Mouse (Mus musculus): ENCODE measurements around the gene Armc7.

DNA sequence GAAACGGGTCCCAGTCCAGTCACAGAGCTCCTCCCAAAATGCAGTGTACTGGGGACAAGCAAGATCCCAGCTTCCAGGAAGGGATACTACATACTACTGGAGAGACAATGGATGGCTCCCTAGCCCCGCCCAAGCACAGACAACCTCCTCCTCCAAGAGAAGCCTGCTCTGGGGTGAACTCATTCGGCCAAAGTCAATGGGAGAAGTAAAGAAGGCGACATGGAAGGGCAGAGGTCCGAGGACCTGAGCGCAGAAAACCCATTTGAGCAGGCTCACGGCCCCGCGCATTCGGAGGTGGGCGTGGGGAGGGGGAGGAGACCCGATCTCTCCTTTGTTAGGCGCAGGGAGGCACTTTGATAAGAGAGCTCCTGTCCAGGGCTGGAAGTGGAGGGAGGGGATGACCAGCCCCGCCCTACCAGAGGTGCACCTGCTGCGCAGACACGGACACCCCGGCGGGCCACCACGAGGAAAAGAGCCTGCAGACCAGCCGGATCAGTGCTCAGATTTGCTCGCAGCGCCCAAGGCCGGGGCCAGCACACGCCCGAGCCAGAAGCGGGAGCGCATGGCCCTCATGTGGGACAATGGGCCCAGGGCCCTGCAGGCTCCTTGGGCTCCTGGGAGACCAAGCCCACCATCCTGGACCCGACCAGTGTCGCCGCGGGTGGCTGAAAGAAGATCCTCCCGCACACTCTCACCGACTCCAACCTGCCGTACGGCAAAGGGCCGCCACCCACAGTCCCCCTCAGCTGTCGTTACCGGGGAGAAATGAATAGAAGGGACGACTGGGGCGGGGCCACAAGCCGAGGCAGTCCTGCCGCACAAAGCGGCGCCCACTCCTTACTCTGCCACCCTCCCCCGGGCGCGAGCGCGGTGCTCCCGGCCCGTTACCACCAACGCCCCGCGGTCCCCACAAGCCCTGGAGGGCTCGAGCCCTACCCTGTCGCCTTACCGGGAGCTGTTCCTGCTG lies 38.1 kb downstream of the Armc7 start:
- TF ChIP-seq ZNF384 (IDR thresholded peaks at IDR 0.05; ENCODE audit: low read depth, low read length) (no peak), CTCF (conservative IDR thresholded peaks at IDR 0.05 in 1 of 2, IDR thresholded peaks at IDR 0.05 in 1 of 2; ENCODE audit: low read depth in 2 of 2, low read length in 2 of 2) (no peak), JUND (conservative IDR thresholded peaks at IDR 0.05; ENCODE audit: low read depth, low read length) (no peak), RAD21 (IDR thresholded peaks at IDR 0.05; ENCODE audit: low read depth, low read length) (no peak), ETS1 (conservative IDR thresholded peaks at IDR 0.05; ENCODE audit: low read depth, low read length) (no peak), GABPA (IDR thresholded peaks at IDR 0.05; ENCODE audit: insufficient replicate concordance, low read depth, low read length) (no peak), EP300 (IDR thresholded peaks at IDR 0.05; ENCODE audit: low read length) (no peak)
